ENCODE assay signal across 26 mouse cellular contexts in the genomic region with DNA sequence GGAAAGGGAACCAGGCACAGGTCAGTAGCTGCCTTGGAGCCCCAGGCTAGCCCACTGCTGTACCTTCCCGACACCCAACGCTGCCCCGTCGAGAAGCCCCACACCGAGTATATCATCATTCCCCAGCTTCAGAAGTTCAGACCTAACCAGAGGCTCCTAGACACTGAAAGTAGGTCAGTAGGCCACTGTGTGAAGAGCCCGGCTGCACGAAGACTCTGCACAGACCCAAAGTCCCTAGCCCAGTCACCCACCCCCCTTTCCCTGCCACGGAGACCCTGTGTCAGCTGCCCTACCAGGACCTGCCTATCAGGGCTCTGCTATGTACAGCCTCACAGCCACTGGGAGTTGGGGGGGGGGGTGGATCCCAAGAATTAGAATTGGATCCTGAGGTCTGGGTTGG. TPM values are rescaled to one million over a fixed set of nuclear protein-coding genes. Genes with fewer than 3 reads are reported as not detected.
DNase-seq lines count a peak whose midpoint lies in the region; ATAC-seq and TF ChIP-seq lines count a peak whose summit lies in the region.
"Had no signal": no experiment of that assay in that cellular context is flagged by ENCODE, and none has a peak within 500 bp of the region (broad histone marks: within the 10 kb centered on the region; RNA-seq: fewer than 3 reads in every experiment).

No protein-coding gene starts in this region.

- intact Hi-C loops in heart, postnatal 14 days (cut with DNase I): no loop called here

- no peaks in the 10 kb centered on the region for H3K9me3 ChIP-seq in heart, embryonic 13.5 days
- H3K9me3 ChIP-seq: embryonic facial prominence, embryonic 12.5 days; forebrain, embryonic 15.5 days; heart, embryonic 15.5 days; hindbrain, embryonic 15.5 days; kidney, embryonic 15.5 days; limb, embryonic 12.5 days; liver, embryonic 13.5 days; midbrain, embryonic 12.5 days; neural tube, embryonic 13.5 days; stomach, embryonic 15.5 days had no signal

- H3K27ac ChIP-seq in heart, embryonic 13.5 days (replicated peaks): peak overlapping the region; percentile 24; the same call in 1 of the 2 replicates
- peak overlapping the region; percentile 77 for H3K27ac ChIP-seq in spleen, adult 2 months (ENCODE audit: insufficient read depth, low read length)
- H3K27ac ChIP-seq: embryonic facial prominence, embryonic 12.5 days; forebrain, embryonic 15.5 days; heart, embryonic 15.5 days; hindbrain, embryonic 15.5 days; limb, embryonic 12.5 days; liver, embryonic 13.5 days; macrophage; midbrain, embryonic 12.5 days; neural tube, embryonic 13.5 days; stomach, embryonic 15.5 days had no signal

- H3K4me1 ChIP-seq in heart, embryonic 13.5 days: peaks cover 65% of the 10 kb centered on the region
- peaks cover 51% of the 10 kb centered on the region; the same call in 1 of the 2 replicates for H3K4me1 ChIP-seq in spleen, adult 2 months (ENCODE audit: control insufficient read depth, insufficient read depth, insufficient read length)

- no peak for TF ChIP-seq POLR2A in spleen, adult 2 months (IDR thresholded peaks at IDR 0.05; ENCODE audit: low read depth, low read length)

- no peaks in the 10 kb centered on the region for H3K36me3 ChIP-seq in heart, embryonic 13.5 days
- H3K36me3 ChIP-seq in spleen, adult 2 months (ENCODE audit: control insufficient read depth, insufficient read depth, low read length): peaks cover 7% of the 10 kb centered on the region
- H3K36me3 ChIP-seq: embryonic facial prominence, embryonic 12.5 days; forebrain, embryonic 15.5 days; heart, embryonic 15.5 days; hindbrain, embryonic 15.5 days; kidney, embryonic 15.5 days; limb, embryonic 12.5 days; liver, embryonic 13.5 days; midbrain, embryonic 12.5 days; neural tube, embryonic 13.5 days; stomach, embryonic 15.5 days had no signal

- no peak for TF ChIP-seq CTCF in spleen, adult 2 months (IDR thresholded peaks at IDR 0.05; ENCODE audit: extremely low read depth, insufficient read depth, insufficient read length, insufficient replicate concordance)

- no peaks in the 10 kb centered on the region for H3K27me3 ChIP-seq in heart, embryonic 13.5 days (replicated peaks)
- H3K27me3 ChIP-seq in spleen, adult 2 months (ENCODE audit: control insufficient read depth, insufficient read depth, low read length): no peaks in the 10 kb centered on the region
- H3K27me3 ChIP-seq: embryonic facial prominence, embryonic 12.5 days; forebrain, embryonic 15.5 days; heart, embryonic 15.5 days; hindbrain, embryonic 15.5 days; kidney, embryonic 15.5 days; limb, embryonic 12.5 days; liver, embryonic 13.5 days; midbrain, embryonic 12.5 days; neural tube, embryonic 13.5 days; stomach, embryonic 15.5 days had no signal

- no peak for ATAC-seq in heart, embryonic 13.5 days (ENCODE audit: extremely low read depth, insufficient number of reproducible peaks, low FRiP score, low TSS enrichment)
- ATAC-seq: forebrain, embryonic 15.5 days; intestine, embryonic 16.5 days had no signal

- WGBS in heart, embryonic 13.5 days: 80% methylated on average over 8 of the region's 8 CpGs
- WGBS in spleen, adult 2 months: 86% methylated on average over 8 of the region's 8 CpGs

- no peak overlapping the region for H3K4me3 ChIP-seq in heart, embryonic 13.5 days
- no peak overlapping the region for H3K4me3 ChIP-seq in spleen, adult 2 months (ENCODE audit: extremely low read depth, insufficient read depth, insufficient read length)
- H3K4me3 ChIP-seq: embryonic facial prominence, embryonic 12.5 days; erythroblast, embryonic 14.5 days; forebrain, embryonic 15.5 days; heart, embryonic 15.5 days; hindbrain, embryonic 15.5 days; kidney, embryonic 15.5 days; limb, embryonic 12.5 days; liver, embryonic 13.5 days; midbrain, embryonic 12.5 days; neural tube, embryonic 13.5 days; stomach, embryonic 15.5 days had no signal

- H3K9ac ChIP-seq in heart, embryonic 13.5 days: 0 out of 2 replicates have a peak overlapping the region, but pooled peaks have one; percentile 7
- H3K9ac ChIP-seq: embryonic facial prominence, embryonic 12.5 days; forebrain, embryonic 15.5 days; heart, embryonic 15.5 days; hindbrain, embryonic 15.5 days; kidney, embryonic 15.5 days; limb, embryonic 12.5 days; liver, embryonic 13.5 days; midbrain, embryonic 12.5 days; neural tube, embryonic 13.5 days; stomach, embryonic 15.5 days had no signal

- no peak for DNase-seq in heart, postnatal 14 days
- DNase-seq in spleen, adult 2 months (ENCODE audit: low read depth in 1 of 2, low spot score in 2 of 2): no peak
- no peak for DNase-seq in spleen, postnatal 10 days (ENCODE audit: low spot score in 2 of 2)
- peak; percentile 60 to 73 for DNase-seq in thymus, postnatal 10 days (ENCODE audit: low spot score in 2 of 2)
- no peak for DNase-seq in ovary, postnatal 14 days (ENCODE audit: low spot score)
- DNase-seq in cerebellum, postnatal 36 days: no peak
- DNase-seq: adrenal gland, adult 8-10 months; cerebellum, adult 9-11 months; gastrocnemius, postnatal 36 days; kidney, postnatal 4 days; liver, embryonic 13.5 days; right cerebral cortex, postnatal 14 days; spleen, adult 18-20 months had no signal

- no peak overlapping the region for H3K4me2 ChIP-seq in heart, embryonic 13.5 days
- H3K4me2 ChIP-seq: embryonic facial prominence, embryonic 12.5 days; forebrain, embryonic 15.5 days; heart, embryonic 15.5 days; hindbrain, embryonic 15.5 days; kidney, embryonic 15.5 days; limb, embryonic 12.5 days; liver, embryonic 13.5 days; midbrain, embryonic 12.5 days; neural tube, embryonic 13.5 days; stomach, embryonic 15.5 days had no signal

RNA-seq across cellular contexts. Expression of a gene that starts 58.6 kb away (rescaled TPM):
- polyA plus RNA-seq in heart, embryonic 13.5 days (2015; fragmentation: Nextera tagmentation; extraction: Ambion mirVana): 12.3 and 13.1 TPM in 2 replicates
- total RNA-seq in heart, postnatal 14 days (2021): 10 to 100 TPM; 38.2 to 39.2 TPM
- 5.8 and 6.6 TPM in 2 replicates for polyA plus RNA-seq in spleen, adult 2 months (2012; rRNA removed)

Comparison
In these comparisons a context has a peak if more than half of its experiments do, and no peak if none do; other contexts are left out.
1. DNase-seq: peak in thymus, postnatal 10 days (2 of 2); none in heart, postnatal 14 days (0 of 2), spleen, adult 2 months (0 of 2), spleen, postnatal 10 days (0 of 2), ovary, postnatal 14 days (single experiment) and cerebellum, postnatal 36 days (0 of 2).